Comparison of ENCODE assay signal across 13 mouse cellular contexts in genomic region chr8:120409371-120410013, GRCm38 (mm10).
DNase-seq lines count a peak whose midpoint lies in the region; ATAC-seq and TF ChIP-seq lines count a peak whose summit lies in the region.
"Had no signal": no experiment of that assay in that cellular context is flagged by ENCODE, and none has a peak within 500 bp of the region (broad histone marks: within the 10 kb centered on the region; RNA-seq: fewer than 3 reads in every experiment).

No protein-coding gene starts in this region.

- DNase-seq in cerebellum, postnatal 14 days = peak; percentile 62 to 81
- no peak for DNase-seq in cerebellum, adult 11 months
- peak; percentile 75 for DNase-seq in neural tube, embryonic 10.5 days (ENCODE audit: extremely low spot score, low spot score)
- DNase-seq in liver, adult 2 months (ENCODE audit: extremely low read depth, low read depth, low spot score) = peak; percentile 89
- DNase-seq in yolk sac, embryonic 10.5 days (ENCODE audit: low spot score) = peak; percentile 86
- no peak for DNase-seq in kidney, adult 18-20 months
- no peak for DNase-seq in right cerebral cortex, adult 18-20 months
- DNase-seq: cerebellum, adult 9-11 months; heart, postnatal 14 days; kidney, adult 9 months; thymus, postnatal 14 days had no signal

- TF ChIP-seq POLR2A in liver, adult 2 months (IDR thresholded peaks at IDR 0.05; ENCODE audit: extremely low read depth, insufficient read depth, low read length) = no peak

- TF ChIP-seq CTCF in liver, adult 2 months (IDR thresholded peaks at IDR 0.05; ENCODE audit: low read depth, low read length) = no peak

- no peak overlapping the region for H3K27ac ChIP-seq in neural tube, embryonic 15.5 days (replicated peaks)
- peak overlapping the region; percentile 45 for H3K27ac ChIP-seq in liver, adult 2 months (replicated peaks; ENCODE audit: insufficient read depth, low read depth, low read length)

- no peaks in the 10 kb centered on the region for H3K36me3 ChIP-seq in neural tube, embryonic 15.5 days
- H3K36me3 ChIP-seq in liver, adult 2 months (ENCODE audit: control insufficient read depth, insufficient read depth, low read length) = no peaks in the 10 kb centered on the region

- 0 out of 2 replicates have a peak, but pooled peaks cover 5% of the 10 kb centered on the region for H3K27me3 ChIP-seq in neural tube, embryonic 15.5 days (replicated peaks)
- no peaks in the 10 kb centered on the region for H3K27me3 ChIP-seq in liver, adult 2 months (ENCODE audit: control insufficient read depth, insufficient read depth, low read length)

- no peak for ATAC-seq in neural tube, embryonic 15.5 days (ENCODE audit: low FRiP score)
- ATAC-seq: lung, postnatal 0 days had no signal

- no peak overlapping the region for H3K4me3 ChIP-seq in neural tube, embryonic 15.5 days (replicated peaks)
- H3K4me3 ChIP-seq in liver, adult 2 months (ENCODE audit: insufficient read depth, low read depth, low read length) = no peak overlapping the region

- no peaks in the 10 kb centered on the region for H3K79me2 ChIP-seq in liver, adult 2 months (ENCODE audit: control insufficient read depth, insufficient read depth, low read length)

- H3K4me2 ChIP-seq in neural tube, embryonic 15.5 days = no peak overlapping the region

- no peaks in the 10 kb centered on the region for H3K9me3 ChIP-seq in neural tube, embryonic 15.5 days (replicated peaks)

- 37% methylated on average over 11 of the region's 11 CpGs for WGBS in neural tube, embryonic 15.5 days
- 26% methylated on average over 11 of the region's 11 CpGs for WGBS in liver, adult 2 months

- H3K4me1 ChIP-seq in neural tube, embryonic 15.5 days = peaks cover 69% of the 10 kb centered on the region
- H3K4me1 ChIP-seq in liver, adult 2 months (ENCODE audit: control insufficient read depth, insufficient read depth, low read length) = peaks cover 27% of the 10 kb centered on the region

- H3K9ac ChIP-seq in neural tube, embryonic 15.5 days (replicated peaks) = no peak overlapping the region
- no peak overlapping the region for H3K9ac ChIP-seq in liver, adult 2 months (ENCODE audit: low read depth, low read length)

Comparison
In these comparisons a context has a peak if more than half of its experiments do, and no peak if none do; other contexts are left out.
1. DNase-seq: peak in cerebellum, postnatal 14 days (2 of 2), neural tube, embryonic 10.5 days (single experiment), liver, adult 2 months (single experiment) and yolk sac, embryonic 10.5 days (single experiment); none in cerebellum, adult 11 months (single experiment), kidney, adult 18-20 months (single experiment) and right cerebral cortex, adult 18-20 months (single experiment).